Mouse (Mus musculus): ENCODE measurements at regions not wholly inside any gene's neighbourhood (a gene's known extent, or its start where the extent isn't known, plus 50 kb on each side); places are given as distances from the start of the nearest gene placed in this dataset.

- no peaks in the 10 kb centered on the region for H3K4me1 ChIP-seq
- H3K9ac ChIP-seq, result no peak overlapping the region
- H3K36me3 ChIP-seq, result no peaks in the 10 kb centered on the region
- no peak overlapping the region for H3K27ac ChIP-seq
- H3K27me3 ChIP-seq, result no peaks in the 10 kb centered on the region
- no peak overlapping the region for H3K4me2 ChIP-seq (replicated peaks)
- no peaks in the 10 kb centered on the region for H3K9me3 ChIP-seq (replicated peaks)
- WGBS, result 88% methylated on average over 3 of the region's 3 CpGs
- no peak for ATAC-seq (ENCODE audit: low FRiP score)
- no peak overlapping the region for H3K4me3 ChIP-seq
Observed at GRCm38 (mm10) chr16:75663871-75664270, 71.2 kb downstream of the Rbm11 start.

GRCm38 (mm10) chr16:75667589-75667988 is 74.9 kb downstream of the Rbm11 start:
- H3K4me3 ChIP-seq, result no peak overlapping the region
- no peaks in the 10 kb centered on the region for H3K4me1 ChIP-seq
- WGBS, result 96% methylated on average over 2 of the region's 2 CpGs
- H3K4me2 ChIP-seq (replicated peaks), result no peak overlapping the region
- H3K9ac ChIP-seq, result no peak overlapping the region
- H3K27me3 ChIP-seq, result no peaks in the 10 kb centered on the region
- no peak for ATAC-seq (ENCODE audit: low FRiP score)
- H3K27ac ChIP-seq, result no peak overlapping the region
- no peaks in the 10 kb centered on the region for H3K36me3 ChIP-seq
- no peaks in the 10 kb centered on the region for H3K9me3 ChIP-seq (replicated peaks)

- no peak for ATAC-seq (ENCODE audit: low FRiP score)
Observed at GRCm38 (mm10) chr16:75672112-75672511, 79.5 kb downstream of the Rbm11 start.

GRCm38 (mm10) chr16:75675871-75676270 is 83.2 kb downstream of the Rbm11 start:
- H3K4me2 ChIP-seq (replicated peaks), result no peak overlapping the region

More at GRCm38 (mm10) chr16:75672112-75672511, 79.5 kb downstream of the Rbm11 start:
- Histone ChIP-seq H3K27me3 (no peaks in the 10 kb centered on the region), H3K9me3 (replicated peaks) (no peaks in the 10 kb centered on the region), H3K4me3 (no peak overlapping the region), H3K27ac (no peak overlapping the region), H3K4me1 (no peaks in the 10 kb centered on the region), H3K9ac (no peak overlapping the region), H3K36me3 (no peaks in the 10 kb centered on the region), H3K4me2 (replicated peaks) (no peak overlapping the region)
- 67% methylated on average over 1 of the region's 1 CpGs for WGBS

GRCm38 (mm10) chr16:75677180-75677579 is 84.5 kb downstream of the Rbm11 start:
- Histone ChIP-seq H3K27me3 (no peaks in the 10 kb centered on the region), H3K36me3 (no peaks in the 10 kb centered on the region), H3K4me1 (peaks cover 2% of the 10 kb centered on the region; the same call in 1 of the 2 replicates), H3K4me2 (replicated peaks) (no peak overlapping the region), H3K27ac (no peak overlapping the region), H3K4me3 (no peak overlapping the region), H3K9me3 (replicated peaks) (no peaks in the 10 kb centered on the region), H3K9ac (no peak overlapping the region)
- 55% methylated on average over 1 of the region's 1 CpGs for WGBS
- no peak for ATAC-seq (ENCODE audit: low FRiP score)

More at GRCm38 (mm10) chr16:75675871-75676270, 83.2 kb downstream of the Rbm11 start:
- H3K27me3 ChIP-seq, result no peaks in the 10 kb centered on the region
- no peaks in the 10 kb centered on the region for H3K9me3 ChIP-seq (replicated peaks)
- 61% methylated on average over 2 of the region's 2 CpGs for WGBS
- H3K36me3 ChIP-seq, result no peaks in the 10 kb centered on the region
- ATAC-seq (ENCODE audit: low FRiP score), result 0 out of 2 replicates have a peak, but pooled peaks have one; percentile 69
- H3K4me3 ChIP-seq, result no peak overlapping the region
- H3K27ac ChIP-seq, result no peak overlapping the region
- H3K9ac ChIP-seq, result no peak overlapping the region
- H3K4me1 ChIP-seq, result peaks cover 2% of the 10 kb centered on the region; the same call in 1 of the 2 replicates

Data from hindbrain, embryonic 12.5 days (tissue).